ENCODE assay signal across 11 mouse cellular contexts in genomic region chr16:29033357-29033756, GRCm38 (mm10).
DNase-seq lines count a peak whose midpoint lies in the region; ATAC-seq and TF ChIP-seq lines count a peak whose summit lies in the region.
"Had no signal": no experiment of that assay in that cellular context is flagged by ENCODE, and none has a peak within 500 bp of the region (broad histone marks: within the 10 kb centered on the region; RNA-seq: fewer than 3 reads in every experiment).

No protein-coding gene starts in this region.

- no peaks in the 10 kb centered on the region for H3K9me3 ChIP-seq in kidney, postnatal 0 days (replicated peaks; ENCODE audit: low read length)
- H3K9me3 ChIP-seq in midbrain, postnatal 0 days (ENCODE audit: low read length), result no peaks in the 10 kb centered on the region
- H3K9me3 ChIP-seq in midbrain, embryonic 11.5 days (ENCODE audit: control insufficient read depth, low read length), result no peaks in the 10 kb centered on the region
- no peaks in the 10 kb centered on the region for H3K9me3 ChIP-seq in stomach, postnatal 0 days (ENCODE audit: control insufficient read depth, low read length)

- no peaks in the 10 kb centered on the region for H3K4me1 ChIP-seq in kidney, postnatal 0 days (replicated peaks; ENCODE audit: insufficient read depth, low read length)
- no peaks in the 10 kb centered on the region for H3K4me1 ChIP-seq in midbrain, postnatal 0 days (ENCODE audit: insufficient read depth, low read length)
- H3K4me1 ChIP-seq in midbrain, embryonic 11.5 days (ENCODE audit: control insufficient read depth, insufficient read depth, low read length), result no peaks in the 10 kb centered on the region; the same call in 1 of the 2 replicates
- no peaks in the 10 kb centered on the region for H3K4me1 ChIP-seq in stomach, postnatal 0 days (replicated peaks; ENCODE audit: control insufficient read depth, insufficient read depth)

- H3K27me3 ChIP-seq in kidney, postnatal 0 days (ENCODE audit: insufficient read depth, low read length), result no peaks in the 10 kb centered on the region
- H3K27me3 ChIP-seq in midbrain, postnatal 0 days (ENCODE audit: insufficient read depth, low read length), result no peaks in the 10 kb centered on the region
- no peaks in the 10 kb centered on the region for H3K27me3 ChIP-seq in midbrain, embryonic 11.5 days (ENCODE audit: control insufficient read depth, insufficient read depth, low read length)
- H3K27me3 ChIP-seq in stomach, postnatal 0 days (ENCODE audit: control insufficient read depth, insufficient read depth, low read length), result no peaks in the 10 kb centered on the region

- H3K4me2 ChIP-seq in kidney, postnatal 0 days (ENCODE audit: low read length), result no peak overlapping the region
- H3K4me2 ChIP-seq in midbrain, postnatal 0 days (ENCODE audit: low read depth, low read length, poor library complexity, severe bottlenecking), result no peak overlapping the region
- no peak overlapping the region for H3K4me2 ChIP-seq in midbrain, embryonic 11.5 days
- H3K4me2 ChIP-seq in stomach, postnatal 0 days (replicated peaks; ENCODE audit: low read depth), result no peak overlapping the region

- H3K36me3 ChIP-seq in kidney, postnatal 0 days (ENCODE audit: insufficient read depth, low read length), result no peaks in the 10 kb centered on the region
- H3K36me3 ChIP-seq in midbrain, postnatal 0 days (ENCODE audit: insufficient read depth, low read length), result no peaks in the 10 kb centered on the region
- no peaks in the 10 kb centered on the region for H3K36me3 ChIP-seq in midbrain, embryonic 11.5 days (ENCODE audit: control insufficient read depth, insufficient read depth, low read length)
- no peaks in the 10 kb centered on the region for H3K36me3 ChIP-seq in stomach, postnatal 0 days (ENCODE audit: control insufficient read depth, insufficient read depth, low read length)

- peak; percentile 7 for DNase-seq in embryo, embryonic 10.5 days (ENCODE audit: low spot score)
- no peak for DNase-seq in embryo, embryonic 11 days
- DNase-seq in kidney, postnatal 0 days (ENCODE audit: low spot score), result peak; percentile 60
- no peak for DNase-seq in kidney, adult 11 months
- peak; percentile 16 for DNase-seq in midbrain, postnatal 0 days (ENCODE audit: low spot score)
- no peak for DNase-seq in midbrain, embryonic 11.5 days (ENCODE audit: low spot score, missing footprints)
- DNase-seq in stomach, postnatal 0 days (ENCODE audit: low spot score), result no peak
- DNase-seq in yolk sac, embryonic 10.5 days (ENCODE audit: low spot score), result no peak
- DNase-seq: adrenal gland, adult 2 months had no signal

- H3K9ac ChIP-seq in kidney, postnatal 0 days (ENCODE audit: low read depth, low read length), result no peak overlapping the region
- no peak overlapping the region for H3K9ac ChIP-seq in midbrain, postnatal 0 days (replicated peaks; ENCODE audit: low read length, poor library complexity, severe bottlenecking)
- H3K9ac ChIP-seq in midbrain, embryonic 11.5 days (ENCODE audit: low read length), result no peak overlapping the region
- no peak overlapping the region for H3K9ac ChIP-seq in stomach, postnatal 0 days (ENCODE audit: low read length)

- 60% methylated on average over 5 of the region's 5 CpGs for WGBS in kidney, postnatal 0 days
- WGBS in midbrain, postnatal 0 days, result 76% methylated on average over 5 of the region's 5 CpGs
- 71% methylated on average over 5 of the region's 5 CpGs for WGBS in midbrain, embryonic 11.5 days
- 57% methylated on average over 5 of the region's 5 CpGs for WGBS in stomach, postnatal 0 days

- peak; percentile 47 for TF ChIP-seq CTCF in kidney, postnatal 0 days (IDR thresholded peaks at IDR 0.05; ENCODE audit: low read depth)
- peak; percentile 22; the same call in 1 of the 2 replicates for TF ChIP-seq CTCF in midbrain, postnatal 0 days (IDR thresholded peaks at IDR 0.05)
- peak; percentile 53 for TF ChIP-seq CTCF in stomach, postnatal 0 days (IDR thresholded peaks at IDR 0.05; ENCODE audit: low read depth)

- no peak overlapping the region for H3K4me3 ChIP-seq in kidney, postnatal 0 days (replicated peaks; ENCODE audit: low read depth, low read length)
- H3K4me3 ChIP-seq in midbrain, postnatal 0 days (ENCODE audit: low read depth, low read length), result no peak overlapping the region
- H3K4me3 ChIP-seq in midbrain, embryonic 11.5 days (ENCODE audit: low read depth, low read length), result no peak overlapping the region
- no peak overlapping the region for H3K4me3 ChIP-seq in stomach, postnatal 0 days (ENCODE audit: low read depth, low read length)
- H3K4me3 ChIP-seq: myocyte had no signal

- H3K27ac ChIP-seq in kidney, postnatal 0 days, result no peak overlapping the region
- no peak overlapping the region for H3K27ac ChIP-seq in midbrain, postnatal 0 days (ENCODE audit: low read depth, low read length)
- no peak overlapping the region for H3K27ac ChIP-seq in midbrain, embryonic 11.5 days (ENCODE audit: low read depth, low read length)
- no peak overlapping the region for H3K27ac ChIP-seq in stomach, postnatal 0 days (replicated peaks)
- H3K27ac ChIP-seq: macrophage had no signal

- ATAC-seq in kidney, postnatal 0 days (replicated peaks; ENCODE audit: low FRiP score, low read depth), result no peak
- ATAC-seq in midbrain, postnatal 0 days (ENCODE audit: low FRiP score), result no peak
- ATAC-seq in midbrain, embryonic 11.5 days (ENCODE audit: low FRiP score), result no peak
- no peak for ATAC-seq in stomach, postnatal 0 days (ENCODE audit: low FRiP score, low TSS enrichment)

- TF ChIP-seq EP300 in stomach, postnatal 0 days (optimal IDR thresholded peaks at IDR 0.05), result no peak

Comparison
In these comparisons a context has a peak if more than half of its experiments do, and no peak if none do; other contexts are left out.
1. DNase-seq: peak in embryo, embryonic 10.5 days (single experiment), kidney, postnatal 0 days (single experiment) and midbrain, postnatal 0 days (single experiment); none in embryo, embryonic 11 days (single experiment), kidney, adult 11 months (single experiment), midbrain, embryonic 11.5 days (single experiment), stomach, postnatal 0 days (single experiment) and yolk sac, embryonic 10.5 days (single experiment).
2. Peak in every context shown above with its lines, with median percentiles within 50 percentile points of each other: CTCF ChIP-seq.